Comparison of ENCODE assay signal across 8 mouse cellular contexts in genomic region chr9:56042181-56042621, GRCm38 (mm10). TPM values are rescaled to one million over a fixed set of nuclear protein-coding genes. Genes with fewer than 3 reads are reported as not detected.
A peak's percentile ranks its signal among the peaks of the same experiment; 100 is the strongest.
DNase-seq lines count a peak whose midpoint lies in the region; ATAC-seq lines count a peak whose summit lies in the region.

No protein-coding gene starts in this region.

- peaks cover 4% of the 10 kb centered on the region; the same call in 1 of the 2 replicates for H3K36me3 ChIP-seq in neural tube, embryonic 11.5 days (ENCODE audit: control insufficient read depth, insufficient read depth, low read length)
- H3K36me3 ChIP-seq in embryonic facial prominence, embryonic 13.5 days, result peaks cover 27% of the 10 kb centered on the region
- H3K36me3 ChIP-seq in intestine, embryonic 15.5 days, result no peaks in the 10 kb centered on the region; the same call in 1 of the 2 replicates
- peaks cover 13% of the 10 kb centered on the region for H3K36me3 ChIP-seq in neural tube, embryonic 12.5 days

- peak overlapping the region; percentile 81 for H3K4me3 ChIP-seq in neural tube, embryonic 11.5 days (ENCODE audit: low read depth, low read length)
- peak overlapping the region; percentile 81 for H3K4me3 ChIP-seq in embryonic facial prominence, embryonic 13.5 days
- peak overlapping the region; percentile 63 for H3K4me3 ChIP-seq in intestine, embryonic 15.5 days (replicated peaks)
- H3K4me3 ChIP-seq in neural tube, embryonic 12.5 days, result peak overlapping the region; percentile 64

- no peaks in the 10 kb centered on the region for H3K27me3 ChIP-seq in neural tube, embryonic 11.5 days (ENCODE audit: control insufficient read depth, insufficient read depth, low read length)
- H3K27me3 ChIP-seq in embryonic facial prominence, embryonic 13.5 days, result no peaks in the 10 kb centered on the region
- H3K27me3 ChIP-seq in intestine, embryonic 15.5 days (replicated peaks), result no peaks in the 10 kb centered on the region
- no peaks in the 10 kb centered on the region for H3K27me3 ChIP-seq in neural tube, embryonic 12.5 days (replicated peaks)

- peak overlapping the region; percentile 96 for H3K27ac ChIP-seq in neural tube, embryonic 11.5 days (ENCODE audit: low read depth, low read length)
- peak overlapping the region; percentile 99 for H3K27ac ChIP-seq in embryonic facial prominence, embryonic 13.5 days
- H3K27ac ChIP-seq in intestine, embryonic 15.5 days, result peak overlapping the region; percentile 95
- H3K27ac ChIP-seq in neural tube, embryonic 12.5 days, result peak overlapping the region; percentile 94

- H3K9ac ChIP-seq in neural tube, embryonic 11.5 days (ENCODE audit: low read length), result peak overlapping the region; percentile 98
- peak overlapping the region; percentile 97 for H3K9ac ChIP-seq in embryonic facial prominence, embryonic 13.5 days
- peak overlapping the region; percentile 96 for H3K9ac ChIP-seq in intestine, embryonic 15.5 days
- H3K9ac ChIP-seq in neural tube, embryonic 12.5 days, result peak overlapping the region; percentile 95

- H3K9me3 ChIP-seq in neural tube, embryonic 11.5 days (ENCODE audit: control insufficient read depth, low read length), result no peaks in the 10 kb centered on the region
- H3K9me3 ChIP-seq in embryonic facial prominence, embryonic 13.5 days, result no peaks in the 10 kb centered on the region
- no peaks in the 10 kb centered on the region for H3K9me3 ChIP-seq in intestine, embryonic 15.5 days
- no peaks in the 10 kb centered on the region for H3K9me3 ChIP-seq in neural tube, embryonic 12.5 days

- peak; percentile 13; the same call in 1 of the 2 replicates for ATAC-seq in neural tube, embryonic 11.5 days (ENCODE audit: insufficient read depth, low FRiP score, low TSS enrichment)
- ATAC-seq in embryonic facial prominence, embryonic 13.5 days (ENCODE audit: insufficient number of reproducible peaks, insufficient read depth, low FRiP score, low TSS enrichment, low read depth), result no peak; the same call in 1 of the 2 replicates
- peak; percentile 30 for ATAC-seq in intestine, embryonic 15.5 days
- peak; percentile 88 for ATAC-seq in neural tube, embryonic 12.5 days (ENCODE audit: low FRiP score, low read depth)

- H3K4me1 ChIP-seq in neural tube, embryonic 11.5 days (ENCODE audit: control insufficient read depth, insufficient read depth, low read length), result peaks cover 9% of the 10 kb centered on the region; the same call in 1 of the 2 replicates
- H3K4me1 ChIP-seq in embryonic facial prominence, embryonic 13.5 days, result peaks cover 15% of the 10 kb centered on the region
- 0 out of 2 replicates have a peak, but pooled peaks cover 6% of the 10 kb centered on the region for H3K4me1 ChIP-seq in intestine, embryonic 15.5 days (replicated peaks)
- H3K4me1 ChIP-seq in neural tube, embryonic 12.5 days, result peaks cover 10% of the 10 kb centered on the region

- WGBS in neural tube, embryonic 11.5 days, result under 1% methylated on average over 16 of the region's 16 CpGs
- 0% methylated on average over 16 of the region's 16 CpGs for WGBS in embryonic facial prominence, embryonic 13.5 days
- under 1% methylated on average over 16 of the region's 16 CpGs for WGBS in intestine, embryonic 15.5 days
- under 1% methylated on average over 16 of the region's 16 CpGs for WGBS in neural tube, embryonic 12.5 days

- H3K4me2 ChIP-seq in neural tube, embryonic 11.5 days (ENCODE audit: low read depth), result peak overlapping the region; percentile 72
- peak overlapping the region; percentile 69 for H3K4me2 ChIP-seq in embryonic facial prominence, embryonic 13.5 days
- H3K4me2 ChIP-seq in intestine, embryonic 15.5 days (replicated peaks), result peak overlapping the region; percentile 73
- H3K4me2 ChIP-seq in neural tube, embryonic 12.5 days (replicated peaks), result peak overlapping the region; percentile 68

- DNase-seq in neural tube, embryonic 11.5 days (ENCODE audit: low spot score), result no peak
- DNase-seq in neural tube, embryonic 10.5 days (ENCODE audit: extremely low spot score, low spot score), result no peak
- DNase-seq in right cerebral cortex, postnatal 14 days, result no peak
- DNase-seq in cerebellum, postnatal 4 days (ENCODE audit: low spot score in 2 of 2), result no peak
- no peak for DNase-seq in ovary, adult 18-20 months (ENCODE audit: low spot score)

RNA-seq across cellular contexts. Expression of gene Rcn2, which starts 0.6 kb away (rescaled TPM):
- polyA plus RNA-seq in neural tube, embryonic 11.5 days (2014; fragmentation: Nextera tagmentation; extraction: Ambion mirVana), result 341 and 355 TPM in 2 replicates
- polyA plus RNA-seq in embryonic facial prominence, embryonic 13.5 days (2015; fragmentation: Nextera tagmentation; extraction: Ambion mirVana), result 288 and 307 TPM in 2 replicates
- polyA plus RNA-seq in intestine, embryonic 15.5 days (2015; fragmentation: Nextera tagmentation; extraction: Ambion mirVana), result 149 and 178 TPM in 2 replicates
- polyA plus RNA-seq in neural tube, embryonic 12.5 days (2016; fragmentation: Nextera tagmentation; extraction: Ambion mirVana), result 308 and 317 TPM in 2 replicates

RNA-seq across cellular contexts. Expression of gene 4930563M21Rik, which starts 31.9 kb away (rescaled TPM):
- polyA plus RNA-seq in neural tube, embryonic 11.5 days (2014; fragmentation: Nextera tagmentation; extraction: Ambion mirVana), result not detected in 2 replicates
- not detected in 2 replicates for polyA plus RNA-seq in embryonic facial prominence, embryonic 13.5 days (2015; fragmentation: Nextera tagmentation; extraction: Ambion mirVana)
- not detected in 2 replicates for polyA plus RNA-seq in intestine, embryonic 15.5 days (2015; fragmentation: Nextera tagmentation; extraction: Ambion mirVana)
- not detected in 2 replicates for polyA plus RNA-seq in neural tube, embryonic 12.5 days (2016; fragmentation: Nextera tagmentation; extraction: Ambion mirVana)

RNA-seq across cellular contexts. Expression of gene Pstpip1, which starts 47.6 kb away (rescaled TPM):
- 0.30 and 0.48 TPM in 2 replicates for polyA plus RNA-seq in neural tube, embryonic 11.5 days (2014; fragmentation: Nextera tagmentation; extraction: Ambion mirVana)
- polyA plus RNA-seq in embryonic facial prominence, embryonic 13.5 days (2015; fragmentation: Nextera tagmentation; extraction: Ambion mirVana), result 0.92 and 1.8 TPM in 2 replicates
- polyA plus RNA-seq in intestine, embryonic 15.5 days (2015; fragmentation: Nextera tagmentation; extraction: Ambion mirVana), result 1.5 and 1.6 TPM in 2 replicates
- polyA plus RNA-seq in neural tube, embryonic 12.5 days (2016; fragmentation: Nextera tagmentation; extraction: Ambion mirVana), result 0.74 and 0.78 TPM in 2 replicates
